Mouse (Mus musculus) lung, postnatal 0 days (tissue): ENCODE data around the gene Pnck.

ENCODE experiments used
- CTCF ChIP-seq: IDR thresholded peaks from 2 replicates; pipeline ENCODE4 v1.5.1; 2016; ENCODE audit warnings: antibody characterized with exemption, mild to moderate bottlenecking
- EP300 ChIP-seq: IDR thresholded peaks from 2 replicates; pipeline ENCODE4 v1.6.1; 2016; ENCODE audit warnings: antibody characterized with exemption, mild to moderate bottlenecking, control low read depth

- TF ChIP-seq CTCF (no peak), EP300 (no peak)
Measured at GRCm38 (mm10) chrX:73637415-73637814, 22.5 kb downstream of the Pnck start.
